Mouse (Mus musculus): ENCODE measurements around the gene Snph. TPM values are rescaled to one million over a fixed set of nuclear protein-coding genes. Genes with fewer than 3 reads are reported as not detected.
"Not testable (repeated sequence)": the region's sequence is repeated elsewhere in the genome, so short reads cannot be mapped to it uniquely, and the experiment has no call there.

Snph gene
- polyA plus RNA-seq, 1 experiment: 0.88 TPM

DNA sequence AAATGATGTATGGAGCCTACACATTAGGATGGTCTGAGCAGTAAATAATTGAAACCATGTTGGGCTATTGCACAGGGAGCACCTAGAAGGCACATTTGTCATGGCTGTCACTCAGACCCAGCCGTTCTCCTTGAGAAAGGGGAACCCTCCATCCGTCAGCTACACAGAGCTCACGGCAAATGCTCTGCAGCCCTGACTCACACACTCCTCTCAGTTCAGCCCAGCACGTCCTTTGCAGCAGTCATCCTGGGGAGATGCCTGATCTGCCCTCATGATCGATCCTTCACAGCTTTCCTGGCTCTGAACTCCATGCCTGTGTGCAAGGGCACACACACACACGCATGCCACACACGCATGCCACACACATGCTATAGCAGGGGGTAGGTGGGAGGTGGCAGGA lies 3.1 kb downstream of the Snph start:
- no peak overlapping the region for H3K27ac ChIP-seq (ENCODE audit: insufficient read depth, low read length)
- H3K4me1 ChIP-seq (ENCODE audit: control insufficient read depth, insufficient read depth, low read length): no peaks in the 10 kb centered on the region
- H3K9me3 ChIP-seq (replicated peaks; ENCODE audit: control insufficient read depth, insufficient read depth, low read length, poor library complexity, severe bottlenecking): no peaks in the 10 kb centered on the region
- no peak overlapping the region for H3K9ac ChIP-seq (ENCODE audit: low read depth, poor library complexity, severe bottlenecking)
- TF ChIP-seq EP300 (IDR thresholded peaks at IDR 0.05; ENCODE audit: insufficient read depth, low read depth, low read length) (no peak), POLR2A (IDR thresholded peaks at IDR 0.05; ENCODE audit: insufficient read depth, low read length) (no peak), CTCF (IDR thresholded peaks at IDR 0.05; ENCODE audit: low read depth, low read length) (no peak)
- H3K4me3 ChIP-seq (ENCODE audit: low read depth, low read length): no peak overlapping the region
- H3K27me3 ChIP-seq (ENCODE audit: control insufficient read depth, insufficient read depth, low read length, poor library complexity, severe bottlenecking): peaks cover 6% of the 10 kb centered on the region
- H3K36me3 ChIP-seq (ENCODE audit: control insufficient read depth, insufficient read depth, low read length, poor library complexity, severe bottlenecking): no peaks in the 10 kb centered on the region

DNA sequence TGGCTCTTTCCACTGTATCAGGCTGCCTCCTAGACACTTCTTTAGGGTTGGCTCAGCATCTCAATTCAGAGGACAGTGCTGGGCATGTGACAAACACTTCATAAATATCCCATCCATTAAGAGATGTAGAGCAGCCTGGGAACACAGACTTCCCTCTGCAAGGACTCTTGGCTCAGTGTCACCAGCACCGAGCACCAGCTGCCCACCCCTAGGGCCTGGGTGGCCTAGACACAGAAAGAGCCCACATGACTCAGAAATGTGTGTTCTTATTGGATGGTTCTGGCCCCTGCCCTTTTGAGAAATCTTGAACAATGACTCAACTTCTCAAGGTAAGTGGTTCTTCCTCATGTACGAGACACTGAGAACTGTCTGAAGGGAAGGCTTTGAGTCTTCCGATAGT lies 4.4 kb downstream of the Snph start:
- Histone ChIP-seq H3K4me1 (ENCODE audit: control insufficient read depth, insufficient read depth, low read length) (no peaks in the 10 kb centered on the region), H3K27ac (ENCODE audit: insufficient read depth, low read length) (no peak overlapping the region), H3K27me3 (ENCODE audit: control insufficient read depth, insufficient read depth, low read length, poor library complexity, severe bottlenecking) (peaks cover 6% of the 10 kb centered on the region; the same call in 1 of the 2 replicates), H3K36me3 (ENCODE audit: control insufficient read depth, insufficient read depth, low read length, poor library complexity, severe bottlenecking) (no peaks in the 10 kb centered on the region), H3K4me3 (ENCODE audit: low read depth, low read length) (no peak overlapping the region), H3K9ac (ENCODE audit: low read depth, poor library complexity, severe bottlenecking) (no peak overlapping the region), H3K9me3 (replicated peaks; ENCODE audit: control insufficient read depth, insufficient read depth, low read length, poor library complexity, severe bottlenecking) (no peaks in the 10 kb centered on the region)
- no peak for TF ChIP-seq EP300 (IDR thresholded peaks at IDR 0.05; ENCODE audit: insufficient read depth, low read depth, low read length)
- TF ChIP-seq CTCF (IDR thresholded peaks at IDR 0.05; ENCODE audit: low read depth, low read length): no peak
- no peak for TF ChIP-seq POLR2A (IDR thresholded peaks at IDR 0.05; ENCODE audit: insufficient read depth, low read length)

DNA sequence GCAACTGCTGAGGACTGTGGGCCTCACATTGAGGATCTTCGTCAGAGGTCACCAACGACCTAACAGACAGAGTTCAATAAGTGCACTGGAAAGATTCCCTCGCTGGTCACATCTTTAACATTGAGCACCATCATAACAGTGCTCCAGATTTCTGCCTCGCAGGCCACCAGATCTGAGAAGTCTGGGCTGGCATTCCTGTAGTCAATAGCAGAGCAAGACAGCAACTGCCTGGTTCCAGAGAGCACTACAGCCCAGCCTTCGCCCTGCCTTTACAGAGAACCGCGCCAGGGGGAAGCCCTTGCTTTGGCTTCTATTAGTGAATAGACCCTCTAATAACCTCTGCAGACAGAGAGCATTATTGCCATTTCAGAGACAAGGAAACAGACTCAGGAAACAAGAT lies 6.1 kb downstream of the Snph start:
- Histone ChIP-seq H3K27me3 (ENCODE audit: control insufficient read depth, insufficient read depth, low read length, poor library complexity, severe bottlenecking) (no peaks in the 10 kb centered on the region), H3K9ac (ENCODE audit: low read depth, poor library complexity, severe bottlenecking) (no peak overlapping the region), H3K36me3 (ENCODE audit: control insufficient read depth, insufficient read depth, low read length, poor library complexity, severe bottlenecking) (no peaks in the 10 kb centered on the region), H3K9me3 (replicated peaks; ENCODE audit: control insufficient read depth, insufficient read depth, low read length, poor library complexity, severe bottlenecking) (no peaks in the 10 kb centered on the region), H3K4me3 (ENCODE audit: low read depth, low read length) (no peak overlapping the region), H3K4me1 (ENCODE audit: control insufficient read depth, insufficient read depth, low read length) (no peaks in the 10 kb centered on the region), H3K27ac (ENCODE audit: insufficient read depth, low read length) (no peak overlapping the region)
- no peak for TF ChIP-seq EP300 (IDR thresholded peaks at IDR 0.05; ENCODE audit: insufficient read depth, low read depth, low read length)
- no peak for TF ChIP-seq CTCF (IDR thresholded peaks at IDR 0.05; ENCODE audit: low read depth, low read length)
- no peak for TF ChIP-seq POLR2A (IDR thresholded peaks at IDR 0.05; ENCODE audit: insufficient read depth, low read length)

DNA sequence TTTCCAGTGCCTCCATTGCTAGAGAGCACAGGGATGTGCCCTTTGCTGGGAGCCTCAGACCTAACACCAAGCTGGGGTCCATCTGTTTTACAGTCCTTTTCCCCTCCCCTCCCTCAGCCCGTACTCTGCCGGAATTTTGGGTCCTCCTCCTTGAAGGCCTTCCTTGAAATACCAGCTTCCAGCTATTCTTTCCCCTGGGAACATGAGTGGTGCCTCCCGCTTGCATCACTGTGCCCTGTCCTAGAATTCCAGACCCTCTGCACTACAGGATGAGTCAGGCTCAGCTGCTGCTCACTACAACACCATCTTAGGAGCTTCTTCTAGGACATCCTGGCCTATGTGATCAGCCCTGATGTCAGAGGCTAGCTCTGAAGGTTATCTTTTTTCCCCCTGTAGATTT lies 8.6 kb downstream of the Snph start:
- no peak for TF ChIP-seq POLR2A (IDR thresholded peaks at IDR 0.05; ENCODE audit: insufficient read depth, low read length)
- no peak for TF ChIP-seq EP300 (IDR thresholded peaks at IDR 0.05; ENCODE audit: insufficient read depth, low read depth, low read length)
- no peak for TF ChIP-seq CTCF (IDR thresholded peaks at IDR 0.05; ENCODE audit: low read depth, low read length)
- Histone ChIP-seq H3K4me3 (ENCODE audit: low read depth, low read length) (no peak overlapping the region), H3K4me1 (ENCODE audit: control insufficient read depth, insufficient read depth, low read length) (no peaks in the 10 kb centered on the region), H3K9ac (ENCODE audit: low read depth, poor library complexity, severe bottlenecking) (no peak overlapping the region), H3K9me3 (replicated peaks; ENCODE audit: control insufficient read depth, insufficient read depth, low read length, poor library complexity, severe bottlenecking) (no peaks in the 10 kb centered on the region), H3K36me3 (ENCODE audit: control insufficient read depth, insufficient read depth, low read length, poor library complexity, severe bottlenecking) (no peaks in the 10 kb centered on the region), H3K27ac (ENCODE audit: insufficient read depth, low read length) (no peak overlapping the region), H3K27me3 (ENCODE audit: control insufficient read depth, insufficient read depth, low read length, poor library complexity, severe bottlenecking) (no peaks in the 10 kb centered on the region)

DNA sequence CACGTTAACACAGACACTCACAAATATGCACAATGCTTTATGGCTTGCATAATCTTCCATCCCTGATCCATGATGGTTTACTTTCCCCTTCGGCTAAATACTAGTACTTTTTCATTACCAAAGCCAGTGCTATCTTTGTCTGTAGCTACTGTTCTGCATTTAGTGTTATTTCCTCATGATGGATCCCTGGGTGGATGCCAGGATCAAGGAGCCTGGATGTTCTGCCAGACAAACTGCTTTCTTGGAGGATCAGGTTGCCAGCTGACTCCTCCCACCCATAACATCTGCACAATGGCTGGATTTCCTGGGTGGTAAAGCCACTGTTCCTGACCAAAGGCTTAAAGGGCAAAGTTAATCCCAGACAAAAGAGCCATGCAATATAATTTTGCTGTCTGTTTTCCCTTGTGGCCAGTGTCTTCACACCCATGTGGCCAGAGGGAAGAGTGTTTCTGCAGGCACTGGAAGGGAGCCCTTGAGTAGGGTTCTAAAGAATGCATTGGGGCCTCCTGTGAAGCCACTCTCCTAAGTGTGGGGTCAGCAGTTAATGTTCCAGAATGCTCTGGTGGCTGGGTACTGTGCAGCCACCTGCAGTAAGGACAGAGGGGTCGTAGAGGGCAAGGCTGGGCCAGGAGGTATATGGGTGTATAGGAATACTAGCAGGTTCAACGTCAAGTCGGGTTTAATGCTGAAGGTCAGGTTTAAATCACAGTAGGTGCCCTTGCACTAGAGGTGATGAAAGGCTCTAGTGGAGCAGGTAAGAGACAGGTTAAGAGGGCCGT lies 15.7 kb downstream of the Snph start:
- Histone ChIP-seq H3K36me3 (ENCODE audit: control insufficient read depth, insufficient read depth, low read length, poor library complexity, severe bottlenecking) (no peaks in the 10 kb centered on the region), H3K9me3 (replicated peaks; ENCODE audit: control insufficient read depth, insufficient read depth, low read length, poor library complexity, severe bottlenecking) (no peaks in the 10 kb centered on the region), H3K4me1 (ENCODE audit: control insufficient read depth, insufficient read depth, low read length) (no peaks in the 10 kb centered on the region), H3K27me3 (ENCODE audit: control insufficient read depth, insufficient read depth, low read length, poor library complexity, severe bottlenecking) (no peaks in the 10 kb centered on the region), H3K4me3 (ENCODE audit: low read depth, low read length) (no peak overlapping the region), H3K27ac (ENCODE audit: insufficient read depth, low read length) (no peak overlapping the region), H3K9ac (ENCODE audit: low read depth, poor library complexity, severe bottlenecking) (no peak overlapping the region)
- TF ChIP-seq POLR2A (IDR thresholded peaks at IDR 0.05; ENCODE audit: insufficient read depth, low read length) (no peak), EP300 (IDR thresholded peaks at IDR 0.05; ENCODE audit: insufficient read depth, low read depth, low read length) (no peak), CTCF (IDR thresholded peaks at IDR 0.05; ENCODE audit: low read depth, low read length) (no peak)

DNA sequence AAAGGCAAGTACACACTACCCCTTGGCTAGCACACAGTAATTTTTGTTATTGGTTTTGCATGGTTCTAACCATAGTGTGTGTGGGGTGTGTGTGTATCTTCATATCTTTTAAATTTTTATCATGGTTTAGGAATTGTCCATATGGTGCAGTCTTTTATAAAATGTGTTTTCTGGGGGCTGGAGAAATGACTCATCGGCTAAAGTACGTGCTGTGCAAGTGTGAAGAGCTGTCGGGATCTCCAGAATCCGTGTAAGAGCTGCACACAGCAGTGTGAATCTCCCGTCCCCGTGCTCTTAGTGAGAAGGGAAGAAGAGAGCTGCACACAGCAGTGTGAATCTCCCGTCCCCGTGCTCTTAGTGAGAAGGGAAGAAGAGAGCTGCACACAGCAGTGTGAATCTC lies 16.6 kb downstream of the Snph start:
- not testable (repeated sequence) for H3K36me3 ChIP-seq (ENCODE audit: control insufficient read depth, insufficient read depth, low read length, poor library complexity, severe bottlenecking); H3K9ac ChIP-seq (ENCODE audit: low read depth, poor library complexity, severe bottlenecking); H3K4me1 ChIP-seq (ENCODE audit: control insufficient read depth, insufficient read depth, low read length); H3K9me3 ChIP-seq (replicated peaks; ENCODE audit: control insufficient read depth, insufficient read depth, low read length, poor library complexity, severe bottlenecking); H3K27me3 ChIP-seq (ENCODE audit: control insufficient read depth, insufficient read depth, low read length, poor library complexity, severe bottlenecking); H3K4me3 ChIP-seq (ENCODE audit: low read depth, low read length); H3K27ac ChIP-seq (ENCODE audit: insufficient read depth, low read length)
